Mouse (Mus musculus): Measurements from ENCODE around the gene Crisp2. TPM values are rescaled to one million over a fixed set of nuclear protein-coding genes. Genes with fewer than 3 reads are reported as not detected.
"Not testable (repeated sequence)": the region's sequence is repeated elsewhere in the genome, so short reads cannot be mapped to it uniquely, and the experiment has no call there.

The Crisp2 gene
- polyA plus RNA-seq, 1 experiment from 2014 or later = not detected

GRCm38 (mm10) chr17:40802707-40803340 lies 4.0 kb downstream of the Crisp2 start:
- H3K4me3 ChIP-seq = no peak overlapping the region
- no peak overlapping the region for H3K27ac ChIP-seq
- H3K9me3 ChIP-seq (replicated peaks) = no peaks in the 10 kb centered on the region
- no peak for DNase-seq (ENCODE audit: low spot score)
- no peaks in the 10 kb centered on the region for H3K27me3 ChIP-seq (ENCODE audit: low read depth, poor library complexity, severe bottlenecking)
- H3K4me1 ChIP-seq = no peaks in the 10 kb centered on the region
- WGBS = 95% methylated on average over 3 of the region's 3 CpGs
- H3K36me3 ChIP-seq = no peaks in the 10 kb centered on the region

- no peaks in the 10 kb centered on the region for H3K27me3 ChIP-seq (ENCODE audit: low read depth, poor library complexity, severe bottlenecking)
- no peaks in the 10 kb centered on the region for H3K36me3 ChIP-seq
- no peak overlapping the region for H3K4me3 ChIP-seq
- DNase-seq (ENCODE audit: low spot score) = peak; percentile 31
- 64% methylated on average over 20 of the region's 20 CpGs for WGBS
- H3K9me3 ChIP-seq (replicated peaks) = no peaks in the 10 kb centered on the region
- H3K4me1 ChIP-seq = no peaks in the 10 kb centered on the region
- no peak overlapping the region for H3K27ac ChIP-seq
These were observed 12.6 kb downstream of the Crisp2 start for GRCm38 (mm10) chr17:40793921-40794854.

GRCm38 (mm10) chr17:40789877-40790276 lies 16.9 kb downstream of the Crisp2 start:
- no peak overlapping the region for H3K27ac ChIP-seq
- H3K4me3 ChIP-seq = no peak overlapping the region
- no peaks in the 10 kb centered on the region for H3K27me3 ChIP-seq (ENCODE audit: low read depth, poor library complexity, severe bottlenecking)
- H3K4me1 ChIP-seq = no peaks in the 10 kb centered on the region
- no peaks in the 10 kb centered on the region for H3K36me3 ChIP-seq
- DNase-seq (ENCODE audit: low spot score) = no peak
- no peaks in the 10 kb centered on the region for H3K9me3 ChIP-seq (replicated peaks)

GRCm38 (mm10) chr17:40767120-40767519 lies 39.7 kb downstream of the Crisp2 start:
- H3K4me3 ChIP-seq = no peak overlapping the region
- no peak overlapping the region for H3K27ac ChIP-seq
- no peaks in the 10 kb centered on the region for H3K9me3 ChIP-seq (replicated peaks)
- no peaks in the 10 kb centered on the region for H3K27me3 ChIP-seq (ENCODE audit: low read depth, poor library complexity, severe bottlenecking)
- no peaks in the 10 kb centered on the region for H3K36me3 ChIP-seq
- no peak for DNase-seq (ENCODE audit: low spot score)
- no peaks in the 10 kb centered on the region for H3K4me1 ChIP-seq
- 94% methylated on average over 1 of the region's 1 CpGs for WGBS

GRCm38 (mm10) chr17:40763662-40764061 lies 43.1 kb downstream of the Crisp2 start:
- no peak overlapping the region for H3K4me3 ChIP-seq
- DNase-seq (ENCODE audit: low spot score) = no peak
- H3K27ac ChIP-seq = no peak overlapping the region
- H3K27me3 ChIP-seq (ENCODE audit: low read depth, poor library complexity, severe bottlenecking) = no peaks in the 10 kb centered on the region
- H3K4me1 ChIP-seq = no peaks in the 10 kb centered on the region
- 83% methylated on average over 4 of the region's 4 CpGs for WGBS
- no peaks in the 10 kb centered on the region for H3K36me3 ChIP-seq
- no peaks in the 10 kb centered on the region for H3K9me3 ChIP-seq (replicated peaks)

- Histone ChIP-seq H3K4me1 (0 out of 2 replicates have a peak, but pooled peaks cover 2% of the 10 kb centered on the region), H3K9me3 (replicated peaks) (no peaks in the 10 kb centered on the region), H3K36me3 (no peaks in the 10 kb centered on the region), H3K27me3 (ENCODE audit: low read depth, poor library complexity, severe bottlenecking) (no peaks in the 10 kb centered on the region), H3K4me3 (no peak overlapping the region), H3K27ac (peak overlapping the region; percentile 40; the same call in 1 of the 2 replicates)
- WGBS = 69% methylated on average over 4 of the region's 4 CpGs
- no peak for DNase-seq (ENCODE audit: low spot score)
These were observed 75.1 kb downstream of the Crisp2 start for GRCm38 (mm10) chr17:40731724-40732123.

GRCm38 (mm10) chr17:40731296-40731695 lies 75.5 kb downstream of the Crisp2 start:
- no peaks in the 10 kb centered on the region for H3K27me3 ChIP-seq (ENCODE audit: low read depth, poor library complexity, severe bottlenecking)
- 60% methylated on average over 2 of the region's 2 CpGs for WGBS
- no peak overlapping the region for H3K4me3 ChIP-seq
- DNase-seq (ENCODE audit: low spot score) = no peak
- no peaks in the 10 kb centered on the region for H3K36me3 ChIP-seq
- no peak overlapping the region for H3K27ac ChIP-seq
- H3K9me3 ChIP-seq (replicated peaks) = no peaks in the 10 kb centered on the region
- H3K4me1 ChIP-seq = 0 out of 2 replicates have a peak, but pooled peaks cover 2% of the 10 kb centered on the region

GRCm38 (mm10) chr17:40726820-40727219 lies 80.0 kb downstream of the Crisp2 start, which contains the start of gene Esp1:
Gene Esp1 (plus strand): TSS chr17:40727120.
- 81% methylated on average over 2 of the region's 2 CpGs for WGBS
- Histone ChIP-seq H3K27me3 (ENCODE audit: low read depth, poor library complexity, severe bottlenecking) (no peaks in the 10 kb centered on the region), H3K4me3 (no peak within 1 kb of the TSS)

GRCm38 (mm10) chr17:40717055-40717454 lies 89.7 kb downstream of the Crisp2 start:
- not testable (repeated sequence) for H3K4me3 ChIP-seq; H3K27me3 ChIP-seq (ENCODE audit: low read depth, poor library complexity, severe bottlenecking); H3K36me3 ChIP-seq; H3K4me1 ChIP-seq; H3K9me3 ChIP-seq (replicated peaks); H3K27ac ChIP-seq; DNase-seq (ENCODE audit: low spot score)

More at GRCm38 (mm10) chr17:40726820-40727219, 80.0 kb downstream of the Crisp2 start, which contains the start of gene Esp1:
- DNase-seq (ENCODE audit: low spot score) = no peak
- Histone ChIP-seq H3K4me1 (0 out of 2 replicates have a peak, but pooled peaks cover under 1% of the 10 kb centered on the region), H3K36me3 (no peaks in the 10 kb centered on the region), H3K9me3 (replicated peaks) (no peaks in the 10 kb centered on the region), H3K27ac (no peak within 1 kb of the TSS)

- no peaks in the 10 kb centered on the region for H3K9me3 ChIP-seq (replicated peaks)
These were observed 90.5 kb downstream of the Crisp2 start for GRCm38 (mm10) chr17:40716273-40716672.

More at GRCm38 (mm10) chr17:40716273-40716672, 90.5 kb downstream of the Crisp2 start:
- H3K27ac ChIP-seq = no peak overlapping the region
- H3K4me1 ChIP-seq = no peaks in the 10 kb centered on the region
- H3K27me3 ChIP-seq (ENCODE audit: low read depth, poor library complexity, severe bottlenecking) = no peaks in the 10 kb centered on the region
- no peak for DNase-seq (ENCODE audit: low spot score)
- H3K4me3 ChIP-seq = no peak overlapping the region
- no peaks in the 10 kb centered on the region for H3K36me3 ChIP-seq

Other genes starting within 250 kb of the Crisp2 start
- gene Esp6, start 245.5 kb downstream of the Crisp2 start, polyA plus RNA-seq (2016; fragmentation: Nextera tagmentation; extraction: Ambion mirVana) = not detected in 2 replicates
- not detected in 2 replicates for gene Esp4, start 208.4 kb downstream of the Crisp2 start, polyA plus RNA-seq (2016; fragmentation: Nextera tagmentation; extraction: Ambion mirVana)
- not detected in 2 replicates for gene Esp3, start 174.9 kb downstream of the Crisp2 start, polyA plus RNA-seq (2016; fragmentation: Nextera tagmentation; extraction: Ambion mirVana)
- not detected in 2 replicates for gene Esp1, start 79.9 kb downstream of the Crisp2 start, polyA plus RNA-seq (2016; fragmentation: Nextera tagmentation; extraction: Ambion mirVana)
- gene Rhag, start 4.1 kb upstream of the Crisp2 start, polyA plus RNA-seq (2016; fragmentation: Nextera tagmentation; extraction: Ambion mirVana) = 5.4 and 5.5 TPM in 2 replicates
- 0.63 and 1.7 TPM in 2 replicates for gene 9130008F23Rik, start 73.6 kb upstream of the Crisp2 start, polyA plus RNA-seq (2016; fragmentation: Nextera tagmentation; extraction: Ambion mirVana)
- not detected in 2 replicates for gene Glyatl3, start 107.3 kb upstream of the Crisp2 start, polyA plus RNA-seq (2016; fragmentation: Nextera tagmentation; extraction: Ambion mirVana)
- 29.1 and 32.4 TPM in 2 replicates for gene Mut, start 127.7 kb upstream of the Crisp2 start, polyA plus RNA-seq (2016; fragmentation: Nextera tagmentation; extraction: Ambion mirVana)
- gene Cenpq, start 128.0 kb upstream of the Crisp2 start, polyA plus RNA-seq (2016; fragmentation: Nextera tagmentation; extraction: Ambion mirVana) = 35.7 and 38.9 TPM in 2 replicates